8 mouse cellular contexts compared by ENCODE assay signal in genomic region chr14:105177238-105177693, GRCm38 (mm10). TPM values are rescaled to one million over a fixed set of nuclear protein-coding genes. Genes with fewer than 3 reads are reported as not detected.
DNase-seq lines count a peak whose midpoint lies in the region; ATAC-seq and TF ChIP-seq lines count a peak whose summit lies in the region.

Gene Rbm26 (minus strand): TSS chr14:105177327.

- H3K4me1 ChIP-seq in MEL (ENCODE audit: control insufficient read depth in 1 of 2, insufficient read depth in 2 of 2, low read length in 2 of 2), result peaks cover 2 to 15% of the 10 kb centered on the region in 2 experiments; a peak in 3 of 4 replicates
- peaks cover 5% of the 10 kb centered on the region; the same call in 1 of the 2 replicates for H3K4me1 ChIP-seq in cerebellum, adult 2 months (ENCODE audit: control insufficient read depth, insufficient read depth, low read length)
- H3K4me1 ChIP-seq in forebrain, postnatal 0 days (ENCODE audit: insufficient read depth), result peaks cover 17% of the 10 kb centered on the region
- peaks cover 25% of the 10 kb centered on the region for H3K4me1 ChIP-seq in lung, embryonic 15.5 days

- H3K4me2 ChIP-seq in forebrain, postnatal 0 days (ENCODE audit: low read depth), result peak within 1 kb of the TSS; percentile 57
- peak within 1 kb of the TSS; percentile 76 for H3K4me2 ChIP-seq in lung, embryonic 15.5 days

- no peaks in the 10 kb centered on the region for H3K9me3 ChIP-seq in MEL (replicated peaks; ENCODE audit: insufficient read depth, low read length)
- H3K9me3 ChIP-seq in forebrain, postnatal 0 days (ENCODE audit: low read length), result no peaks in the 10 kb centered on the region
- H3K9me3 ChIP-seq in lung, embryonic 15.5 days, result no peaks in the 10 kb centered on the region

- under 1% methylated on average over 28 of the region's 28 CpGs for WGBS in cerebellum, adult 2 months
- WGBS in forebrain, postnatal 0 days, result under 1% methylated on average over 28 of the region's 28 CpGs
- under 1% methylated on average over 28 of the region's 28 CpGs for WGBS in lung, embryonic 15.5 days

- H3K27me3 ChIP-seq in MEL (ENCODE audit: control insufficient read depth in 1 of 2, insufficient read depth in 2 of 2, low read length in 2 of 2), result no peaks in the 10 kb centered on the region
- no peaks in the 10 kb centered on the region for H3K27me3 ChIP-seq in cerebellum, adult 2 months (ENCODE audit: control insufficient read depth, insufficient read depth, low read length)
- no peaks in the 10 kb centered on the region for H3K27me3 ChIP-seq in forebrain, postnatal 0 days (ENCODE audit: insufficient read depth, low read length)
- H3K27me3 ChIP-seq in lung, embryonic 15.5 days, result no peaks in the 10 kb centered on the region

- DNase-seq in MEL (ENCODE audit: low read depth, low spot score), result peak; percentile 97
- DNase-seq in cerebellum, adult 2 months, result peak; percentile 95 to 97
- peak; percentile 97 for DNase-seq in forebrain, postnatal 0 days
- DNase-seq in heart, postnatal 4 days, result peak; percentile 98
- peak; percentile 94 to 96 for DNase-seq in layer of hippocampus, adult 8-10 months (ENCODE audit: low spot score in 2 of 2)
- DNase-seq in ovary, adult 18-20 months (ENCODE audit: low spot score), result peak; percentile 93
- DNase-seq in thymus, postnatal 0 days (ENCODE audit: low spot score), result peak; percentile 94

- no peak for TF ChIP-seq EP300 in MEL (IDR thresholded peaks at IDR 0.05; ENCODE audit: low read depth in 1 of 2, low read length in 2 of 2)

- peak within 1 kb of the TSS; percentile 83 for H3K27ac ChIP-seq in MEL (ENCODE audit: control insufficient read depth, low read depth, low read length)
- peak within 1 kb of the TSS; percentile 61 for H3K27ac ChIP-seq in cerebellum, adult 2 months (ENCODE audit: insufficient read depth, low read length)
- peak within 1 kb of the TSS; percentile 97 for H3K27ac ChIP-seq in forebrain, postnatal 0 days (ENCODE audit: low read depth, low read length)
- peak within 1 kb of the TSS; percentile 89 for H3K27ac ChIP-seq in lung, embryonic 15.5 days

- peak; percentile 98 for ATAC-seq in forebrain, postnatal 0 days
- peak; percentile 97 for ATAC-seq in lung, embryonic 15.5 days (ENCODE audit: borderline replicate concordance, extremely low read depth, low FRiP score, low TSS enrichment)

- peak within 1 kb of the TSS; percentile 83 to 96 for H3K4me3 ChIP-seq in MEL (ENCODE audit: control insufficient read depth in 1 of 2, insufficient read depth in 1 of 2, low read depth in 2 of 2, low read length in 2 of 2)
- peak within 1 kb of the TSS; percentile 75 for H3K4me3 ChIP-seq in cerebellum, adult 2 months (replicated peaks; ENCODE audit: insufficient read depth, low read depth, low read length)
- H3K4me3 ChIP-seq in forebrain, postnatal 0 days (ENCODE audit: low read depth, low read length), result peak within 1 kb of the TSS; percentile 100
- H3K4me3 ChIP-seq in lung, embryonic 15.5 days, result peak within 1 kb of the TSS; percentile 94

- no peak for TF ChIP-seq CTCF in MEL (IDR thresholded peaks at IDR 0.05 in 2 of 3, conservative IDR thresholded peaks at IDR 0.05 in 1 of 3; ENCODE audit: control insufficient read depth in 1 of 3, insufficient read depth in 1 of 3, low read depth in 2 of 3, low read length in 3 of 3, poor library complexity in 1 of 3, severe bottlenecking in 1 of 3)
- no peak for TF ChIP-seq CTCF in cerebellum, adult 2 months (IDR thresholded peaks at IDR 0.05; ENCODE audit: borderline replicate concordance, insufficient read depth, low read depth, low read length)
- TF ChIP-seq CTCF in forebrain, postnatal 0 days (IDR thresholded peaks at IDR 0.05; ENCODE audit: low read depth), result no peak

- peaks cover 45% of the 10 kb centered on the region for H3K79me2 ChIP-seq in MEL (ENCODE audit: control insufficient read depth, insufficient read depth, low read length, poor library complexity)

- TF ChIP-seq RAD21 in MEL (IDR thresholded peaks at IDR 0.05; ENCODE audit: low read depth, low read length), result no peak

- peak; percentile 84 to 97; a peak in 3 of 4 replicates for TF ChIP-seq POLR2A in MEL (IDR thresholded peaks at IDR 0.05; ENCODE audit: control insufficient read depth in 1 of 2, insufficient read depth in 1 of 2, low read depth in 1 of 2, low read length in 2 of 2, poor library complexity in 1 of 2)
- peak; percentile 81 for TF ChIP-seq POLR2A in cerebellum, adult 2 months (IDR thresholded peaks at IDR 0.05; ENCODE audit: borderline replicate concordance, insufficient read depth, low read length)

- H3K36me3 ChIP-seq in MEL (ENCODE audit: control insufficient read depth in 1 of 2, insufficient read depth in 2 of 2, low read length in 2 of 2), result peaks cover 0 to 24% of the 10 kb centered on the region in 2 experiments; a peak in 2 of 4 replicates
- H3K36me3 ChIP-seq in forebrain, postnatal 0 days (ENCODE audit: insufficient read depth), result no peaks in the 10 kb centered on the region
- no peaks in the 10 kb centered on the region for H3K36me3 ChIP-seq in lung, embryonic 15.5 days

- peak within 1 kb of the TSS; percentile 98 for H3K9ac ChIP-seq in MEL (ENCODE audit: control insufficient read depth, low read depth, low read length, poor library complexity, severe bottlenecking)
- peak within 1 kb of the TSS; percentile 98 for H3K9ac ChIP-seq in forebrain, postnatal 0 days
- H3K9ac ChIP-seq in lung, embryonic 15.5 days, result peak within 1 kb of the TSS; percentile 96

TF ChIP-seq in MEL, 35 proteins besides CTCF, POLR2A, EP300 and RAD21:
- TF ChIP-seq POLR2AphosphoS5 (IDR thresholded peaks at IDR 0.05; ENCODE audit: borderline replicate concordance, low read depth, low read length), result no peak; the same call in 1 of the 2 replicates
- TF ChIP-seq MEF2A (IDR thresholded peaks at IDR 0.05; ENCODE audit: extremely low read depth, insufficient replicate concordance, low read depth, low read length, poor library complexity, severe bottlenecking), result no peak
- no peak for TF ChIP-seq RCOR1 (IDR thresholded peaks at IDR 0.05; ENCODE audit: low read depth, low read length)
- TF ChIP-seq POLR2AphosphoS2 (IDR thresholded peaks at IDR 0.05; ENCODE audit: low read length), result peak; percentile 82; the same call in 1 of the 2 replicates
- TF ChIP-seq MXI1 (IDR thresholded peaks at IDR 0.05; ENCODE audit: low read depth, low read length), result no peak
- peak; percentile 99 for TF ChIP-seq CHD2 (IDR thresholded peaks at IDR 0.05; ENCODE audit: low read length)
- no peak for TF ChIP-seq ETS1 (IDR thresholded peaks at IDR 0.05; ENCODE audit: low read depth, low read length)
- TF ChIP-seq ZKSCAN1 (IDR thresholded peaks at IDR 0.05; ENCODE audit: low read depth, low read length), result no peak
- peak; percentile 88 for TF ChIP-seq NELFE (IDR thresholded peaks at IDR 0.05; ENCODE audit: low read depth, low read length)
- peak; percentile 36 for TF ChIP-seq SIN3A (IDR thresholded peaks at IDR 0.05; ENCODE audit: low read length)
- TF ChIP-seq MYC (IDR thresholded peaks at IDR 0.05; ENCODE audit: low read depth, low read length), result peak; percentile 66; the same call in 1 of the 2 replicates
- TF ChIP-seq MAX (IDR thresholded peaks at IDR 0.05; ENCODE audit: low read length), result peak; percentile 48; the same call in 1 of the 2 replicates
- TF ChIP-seq MAZ (IDR thresholded peaks at IDR 0.05; ENCODE audit: low read depth, low read length), result no peak
- no peak for TF ChIP-seq JUND (IDR thresholded peaks at IDR 0.05; ENCODE audit: low read depth, low read length)
- no peak for TF ChIP-seq TAL1 (IDR thresholded peaks at IDR 0.05; ENCODE audit: low read length)
- peak; percentile 71 for TF ChIP-seq KAT2A (conservative IDR thresholded peaks at IDR 0.05; ENCODE audit: low read depth, low read length)
- no peak for TF ChIP-seq USF2 (IDR thresholded peaks at IDR 0.05; ENCODE audit: borderline replicate concordance in 1 of 2, insufficient read depth in 1 of 2, low read depth in 1 of 2, low read length in 2 of 2)
- peak; percentile 92 for TF ChIP-seq TBP (IDR thresholded peaks at IDR 0.05; ENCODE audit: low read depth, low read length)
- TF ChIP-seq CHD1 (IDR thresholded peaks at IDR 0.05; ENCODE audit: low read depth, low read length), result no peak
- peak; percentile 30; the same call in 1 of the 2 replicates for TF ChIP-seq NRF1 (IDR thresholded peaks at IDR 0.05; ENCODE audit: insufficient read depth, low read depth, low read length, poor library complexity, severe bottlenecking)
- TF ChIP-seq ZNF384 (IDR thresholded peaks at IDR 0.05; ENCODE audit: low read depth, low read length), result no peak
- peak; percentile 74; the same call in 1 of the 2 replicates for TF ChIP-seq ZMIZ1 (IDR thresholded peaks at IDR 0.05; ENCODE audit: low read depth, low read length)
- peak; percentile 92 for TF ChIP-seq HCFC1 (IDR thresholded peaks at IDR 0.05; ENCODE audit: low read depth, low read length)
- no peak for TF ChIP-seq MYB (IDR thresholded peaks at IDR 0.05; ENCODE audit: low read depth, low read length)
- TF ChIP-seq ZC3H11A (IDR thresholded peaks at IDR 0.05; ENCODE audit: low read depth, low read length), result no peak
- peak; percentile 73 for TF ChIP-seq TCF12 (IDR thresholded peaks at IDR 0.05; ENCODE audit: low read depth, low read length)
- no peak for TF ChIP-seq ELF1 (IDR thresholded peaks at IDR 0.05; ENCODE audit: low read depth, low read length)
TF ChIP-seq in MEL: peak in this region for 12.

RNA-seq across cellular contexts. Expression of gene Rbm26, which starts in this region (rescaled TPM):
- total RNA-seq in MEL (2012; rRNA removed), result 27.2 and 27.7 TPM in 2 replicates
- 10 to 100 TPM; 47.8 to 55.9 TPM for polyA plus RNA-seq in MEL (2012; ENCODE audit: insufficient read depth in 1 of 2, insufficient read length in 2 of 2, low read depth in 1 of 2, low replicate concordance in 2 of 2, missing spikeins in 1 of 2)
- 39.6 and 43.3 TPM in 2 replicates for polyA plus RNA-seq in cerebellum, adult 2 months (2012; rRNA removed)
- 44.9 and 65.0 TPM in 2 replicates for total RNA-seq in forebrain, postnatal 0 days (2014; rRNA removed)
- polyA plus RNA-seq in forebrain, postnatal 0 days (2015; fragmentation: Nextera tagmentation; extraction: Ambion mirVana), result 15.9 and 24.3 TPM in 2 replicates
- 10 to 100 TPM; 35.6 to 38.0 TPM for total RNA-seq in heart, postnatal 4 days (2021)
- 10 to 100 TPM; 58.7 to 66.5 (median 63.0) TPM for total RNA-seq in layer of hippocampus, adult 8-10 months (2022)
- 29.2 and 30.0 TPM in 2 replicates for polyA plus RNA-seq in lung, embryonic 15.5 days (2015; fragmentation: Nextera tagmentation; extraction: Ambion mirVana)
- polyA plus RNA-seq in thymus, postnatal 0 days (2015; fragmentation: Nextera tagmentation; extraction: Ambion mirVana), result 30.9 and 46.4 TPM in 2 replicates

Comparison
In these comparisons a context has a peak if more than half of its experiments do, and no peak if none do; other contexts are left out.
1. Peak in every context shown above with its lines: DNase-seq, ATAC-seq, H3K4me3 ChIP-seq and H3K27ac ChIP-seq.